Mouse (Mus musculus) ovary, postnatal 10 days (tissue): ENCODE measurements around the gene Dnajc6.

Source experiments
- DNase-seq: peaks from one replicate; pipeline ENCODE4 v3.0.0; 2022; ENCODE audit warnings: low spot score

Gene Dnajc6

DNA sequence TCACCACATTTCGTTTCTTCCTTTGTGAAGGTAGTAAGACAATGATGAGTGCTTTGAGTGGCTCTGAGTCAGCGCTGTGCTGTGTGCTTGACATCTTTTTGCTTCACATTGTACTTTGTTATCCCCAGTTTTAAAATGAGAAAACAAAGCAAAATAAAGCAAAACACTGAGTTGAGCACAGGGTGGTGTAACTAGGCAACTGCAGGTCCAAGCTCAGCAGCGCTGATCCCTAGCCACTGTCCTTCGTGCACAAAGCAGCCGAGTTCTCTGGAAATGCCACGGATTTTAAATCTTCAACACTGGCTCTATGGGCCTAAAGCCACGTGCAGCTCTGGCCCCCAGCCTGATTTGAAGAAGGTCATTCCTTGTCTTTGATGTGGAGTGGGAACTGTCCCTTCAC, 72.6 kb downstream of the Dnajc6 start:
- DNase-seq = no peak

GRCm38 (mm10) chr4:101572142-101572541, 75.7 kb downstream of the Dnajc6 start:
- no peak for DNase-seq

- DNase-seq = no peak
These were observed 78.9 kb downstream of the Dnajc6 start for GRCm38 (mm10) chr4:101575307-101575706.

DNA sequence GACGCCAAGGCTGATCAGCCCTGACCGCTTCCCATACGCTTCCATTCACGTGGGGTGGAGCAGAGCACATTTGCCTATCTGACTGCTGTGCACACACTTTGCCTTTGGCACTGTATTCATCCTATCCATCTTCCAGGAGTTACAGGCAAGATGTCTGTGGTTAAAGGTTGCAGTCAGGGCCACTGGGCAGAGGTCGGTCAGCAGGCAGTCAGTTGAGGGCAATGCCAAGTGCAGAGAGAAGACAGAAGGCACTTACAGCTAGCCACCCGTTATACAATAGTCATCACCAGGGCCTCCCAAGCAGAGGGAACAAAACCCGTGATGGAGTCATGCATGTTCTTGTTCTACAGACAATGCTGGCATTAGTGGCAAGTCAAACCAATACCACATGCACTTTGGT, 82.3 kb downstream of the Dnajc6 start:
- no peak for DNase-seq

DNA sequence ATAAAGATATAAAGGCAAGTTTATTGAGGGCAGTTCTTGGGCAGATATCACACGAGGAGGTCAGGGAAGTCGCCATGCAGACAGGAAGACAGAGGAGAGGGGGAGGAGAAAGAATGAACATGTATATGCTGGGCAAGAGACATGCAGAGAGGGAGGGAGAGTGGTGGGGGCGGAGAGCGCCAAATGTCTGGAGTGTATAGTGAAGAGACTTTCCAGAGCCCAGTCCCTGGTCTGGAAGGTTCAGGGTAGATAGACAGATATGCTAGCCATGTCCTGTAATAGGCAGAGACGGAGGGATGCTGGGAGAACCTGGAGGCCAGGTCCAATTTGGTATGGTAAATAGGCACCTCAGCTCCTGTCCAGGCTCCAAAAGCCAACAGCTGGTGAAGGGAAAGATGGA, 83.1 kb downstream of the Dnajc6 start:
- DNase-seq = no peak

GRCm38 (mm10) chr4:101581156-101581555, 84.7 kb downstream of the Dnajc6 start:
- DNase-seq = no peak

- no peak for DNase-seq
These were observed 86.4 kb downstream of the Dnajc6 start for GRCm38 (mm10) chr4:101582882-101583281.

DNA sequence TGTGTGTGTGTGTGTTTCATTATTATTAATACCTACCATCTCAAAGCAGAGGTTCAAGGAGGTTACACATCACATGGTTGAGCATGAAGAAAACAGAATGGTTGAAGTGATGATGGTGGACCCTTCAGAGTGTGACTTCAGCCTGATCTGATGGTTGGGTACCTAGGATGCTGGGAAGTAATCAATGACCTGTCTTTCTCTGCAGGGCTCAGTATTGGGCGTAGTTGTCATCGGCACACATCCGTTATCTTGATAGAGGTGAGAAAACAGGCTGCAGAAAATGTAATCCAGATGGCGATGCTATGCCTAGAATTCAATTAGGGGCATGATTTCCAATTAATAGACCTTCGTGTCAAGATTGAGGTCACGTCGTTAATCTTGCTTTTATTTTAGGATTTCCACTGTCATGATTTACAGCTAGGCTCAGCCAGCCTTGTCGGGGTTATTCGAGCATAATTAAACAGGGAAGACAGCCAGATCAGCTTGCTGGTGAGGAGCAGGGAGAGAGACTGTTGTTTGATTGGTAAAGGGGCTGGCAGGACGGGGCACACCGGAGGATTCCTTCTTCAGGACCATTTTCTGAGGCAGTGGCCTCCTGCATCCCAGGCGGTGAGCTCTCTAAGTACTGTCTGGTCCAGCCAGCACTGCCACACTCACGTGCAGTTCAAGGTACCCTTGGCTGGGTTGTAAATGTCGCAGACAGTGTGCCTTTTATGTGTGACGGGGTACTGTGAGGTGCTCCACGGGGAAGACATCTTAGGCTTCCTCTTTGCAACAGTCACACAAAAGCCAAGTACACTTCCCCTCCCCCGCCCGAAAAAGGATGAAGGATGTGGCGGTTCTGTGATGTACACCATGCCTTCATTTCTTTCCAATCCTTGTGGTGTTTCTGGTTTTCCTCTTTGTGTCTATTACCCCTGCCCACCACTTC, 88.3 kb downstream of the Dnajc6 start:
- DNase-seq = no peak

DNA sequence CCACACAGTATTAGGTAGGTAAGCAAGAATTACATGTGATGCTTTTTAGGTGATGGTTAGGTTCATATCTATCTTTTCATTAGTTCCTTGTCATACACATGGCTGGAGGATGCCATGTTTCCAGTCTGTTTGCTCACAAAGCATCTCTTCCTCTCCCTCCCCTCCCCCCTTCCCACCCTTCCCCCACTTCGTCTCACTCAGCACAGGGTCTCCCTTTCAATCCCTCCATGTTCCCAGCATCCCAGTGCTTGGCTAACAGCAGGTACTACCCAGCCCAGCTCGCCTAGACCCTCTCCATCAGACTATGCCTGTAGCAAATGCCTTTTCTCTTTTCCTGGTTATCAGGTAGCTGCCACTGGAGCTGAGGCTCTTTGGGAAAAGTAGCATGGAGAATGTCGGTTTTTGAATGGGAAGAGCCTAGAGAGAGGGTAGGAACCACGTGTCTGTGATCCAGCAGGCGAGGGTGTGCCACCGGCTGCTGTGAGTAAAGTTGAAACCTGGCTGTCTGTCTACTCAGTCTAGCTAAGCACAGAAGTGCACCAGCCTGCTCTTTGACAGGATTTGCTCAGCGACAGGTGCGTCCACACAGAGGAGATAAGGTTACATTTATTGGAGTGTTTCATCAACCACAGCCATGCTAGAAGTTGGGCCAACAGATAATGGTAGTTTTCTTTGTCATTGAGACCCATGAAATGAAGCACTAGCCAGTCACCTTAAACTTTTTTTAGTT, 89.2 kb downstream of the Dnajc6 start:
- DNase-seq = no peak

GRCm38 (mm10) chr4:101588932-101589331, 92.5 kb downstream of the Dnajc6 start:
- no peak for DNase-seq

DNA sequence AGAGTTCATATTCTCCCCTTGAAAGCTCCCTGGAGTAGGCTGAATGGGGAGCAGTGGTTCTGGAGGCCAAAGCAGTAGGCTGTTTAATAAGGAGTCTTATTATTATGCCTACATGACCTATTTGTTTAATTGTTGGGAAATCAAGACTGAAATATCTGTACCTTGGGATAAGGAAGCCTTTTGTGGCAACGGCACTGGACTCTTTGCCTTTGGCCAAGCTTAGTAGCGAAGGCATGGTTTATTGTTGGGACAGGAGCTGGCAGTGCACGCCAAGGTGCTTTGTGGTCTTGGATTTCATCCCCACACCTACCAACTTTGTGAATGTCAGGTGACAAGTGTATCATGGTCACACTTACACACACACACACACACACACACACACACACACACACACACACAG, 93.3 kb downstream of the Dnajc6 start:
- no peak for DNase-seq

- DNase-seq = no peak
These were observed 95.0 kb downstream of the Dnajc6 start for GRCm38 (mm10) chr4:101591400-101591799.

- no peak for DNase-seq
These were observed 96.0 kb downstream of the Dnajc6 start for GRCm38 (mm10) chr4:101592466-101592865.

GRCm38 (mm10) chr4:101601758-101602157, 105.3 kb downstream of the Dnajc6 start:
- no peak for DNase-seq

GRCm38 (mm10) chr4:101603635-101604034, 107.2 kb downstream of the Dnajc6 start:
- no peak for DNase-seq

- DNase-seq = no peak
These were observed 120.1 kb downstream of the Dnajc6 start for GRCm38 (mm10) chr4:101616520-101616919.

DNA sequence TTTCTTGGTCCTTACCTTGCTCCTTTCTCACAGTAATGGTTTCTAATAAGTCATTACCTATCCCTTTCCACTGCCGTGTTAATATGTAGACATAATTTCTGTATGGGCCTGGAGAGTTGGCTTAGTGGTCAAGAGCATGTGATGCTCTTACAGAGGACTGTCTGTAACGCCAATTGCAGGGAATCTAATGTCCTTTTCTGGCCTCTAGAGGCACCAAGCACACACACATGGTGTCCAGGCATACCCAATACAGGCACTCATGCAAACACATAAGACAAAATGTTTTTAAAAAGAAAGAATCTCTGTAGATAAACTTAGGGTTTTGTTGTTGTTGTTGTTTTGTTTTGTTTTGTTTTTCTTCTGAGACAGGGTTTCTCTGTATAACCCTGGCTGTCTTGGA, 121.3 kb downstream of the Dnajc6 start:
- no peak for DNase-seq

- no peak for DNase-seq
These were observed 123.8 kb downstream of the Dnajc6 start for GRCm38 (mm10) chr4:101620206-101620605.

GRCm38 (mm10) chr4:101621241-101621640, 124.8 kb downstream of the Dnajc6 start:
- no peak for DNase-seq

- DNase-seq = no peak
These were observed 128.8 kb downstream of the Dnajc6 start for GRCm38 (mm10) chr4:101625278-101625677.

DNA sequence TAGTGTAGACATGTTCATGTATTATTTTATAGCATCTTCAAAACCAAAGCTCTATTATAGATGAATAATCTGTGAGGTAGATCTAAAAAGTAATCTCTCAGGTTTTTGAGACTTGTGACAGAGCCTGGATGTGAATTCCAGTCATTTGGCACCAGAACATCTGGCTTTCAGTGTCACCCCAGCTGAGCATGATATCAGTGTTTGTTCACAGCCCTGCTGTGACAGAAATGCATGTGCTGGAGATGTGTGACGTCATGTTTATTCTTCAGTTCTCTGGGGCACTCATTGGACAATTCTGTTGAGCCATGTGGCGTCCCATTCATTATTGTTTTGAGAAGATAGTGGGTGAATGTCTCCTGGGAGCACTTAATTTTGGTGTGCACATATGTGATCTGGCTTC, 139.1 kb downstream of the Dnajc6 start:
- DNase-seq = no peak

GRCm38 (mm10) chr4:101637472-101637871, 141.0 kb downstream of the Dnajc6 start:
- DNase-seq = no peak

GRCm38 (mm10) chr4:101640631-101641030, 144.2 kb downstream of the Dnajc6 start:
- DNase-seq = no peak
